In genomic region chr14:49829192-49830171, GRCm38 (mm10) we compare ENCODE assay signal across 9 mouse cellular contexts. TPM values are rescaled to one million over a fixed set of nuclear protein-coding genes. Genes with fewer than 3 reads are reported as not detected.
DNase-seq lines count a peak whose midpoint lies in the region; ATAC-seq and TF ChIP-seq lines count a peak whose summit lies in the region.
"Had no signal": no experiment of that assay in that cellular context is flagged by ENCODE, and none has a peak within 500 bp of the region (broad histone marks: within the 10 kb centered on the region; RNA-seq: fewer than 3 reads in every experiment).

No protein-coding gene starts in this region.

- H3K27ac ChIP-seq in hindbrain, embryonic 13.5 days, result peak overlapping the region; percentile 18; the same call in 1 of the 2 replicates
- no peak overlapping the region for H3K27ac ChIP-seq in lung, postnatal 0 days (ENCODE audit: low read length)

- no peak for TF ChIP-seq EP300 in lung, postnatal 0 days (IDR thresholded peaks at IDR 0.05)

- TF ChIP-seq CTCF in brain, embryonic 14.5 days (IDR thresholded peaks at IDR 0.05; ENCODE audit: borderline replicate concordance, extremely low read depth, insufficient read depth, insufficient read length), result peak; percentile 49; the same call in 1 of the 2 replicates
- peak; percentile 64 for TF ChIP-seq CTCF in lung, postnatal 0 days (IDR thresholded peaks at IDR 0.05)

- peak overlapping the region; percentile 27 for H3K4me3 ChIP-seq in hindbrain, embryonic 13.5 days
- no peak overlapping the region for H3K4me3 ChIP-seq in lung, postnatal 0 days (ENCODE audit: low read depth, low read length)

- no peak overlapping the region for H3K9ac ChIP-seq in hindbrain, embryonic 13.5 days
- H3K9ac ChIP-seq in lung, postnatal 0 days (replicated peaks; ENCODE audit: low read depth), result no peak overlapping the region

- 12% methylated on average over 17 of the region's 17 CpGs for WGBS in hindbrain, embryonic 13.5 days
- 12% methylated on average over 17 of the region's 17 CpGs for WGBS in lung, postnatal 0 days

- H3K27me3 ChIP-seq in hindbrain, embryonic 13.5 days, result no peaks in the 10 kb centered on the region
- no peaks in the 10 kb centered on the region for H3K27me3 ChIP-seq in lung, postnatal 0 days (replicated peaks; ENCODE audit: insufficient read depth, low read length)

- no peak for TF ChIP-seq POLR2A in brain, embryonic 14.5 days (IDR thresholded peaks at IDR 0.05; ENCODE audit: borderline replicate concordance, extremely low read depth, insufficient read depth, insufficient read length, poor library complexity, severe bottlenecking)

- ATAC-seq in hindbrain, embryonic 13.5 days (ENCODE audit: low FRiP score), result peak; percentile 82
- peak; percentile 92 for ATAC-seq in lung, postnatal 0 days

- peak overlapping the region; percentile 51 for H3K4me2 ChIP-seq in hindbrain, embryonic 13.5 days
- H3K4me2 ChIP-seq in lung, postnatal 0 days (replicated peaks; ENCODE audit: low read depth, low read length), result peak overlapping the region; percentile 36

- peaks cover 8% of the 10 kb centered on the region; the same call in 1 of the 2 replicates for H3K4me1 ChIP-seq in hindbrain, embryonic 13.5 days (replicated peaks)
- H3K4me1 ChIP-seq in lung, postnatal 0 days (ENCODE audit: insufficient read depth, low read depth, low read length), result no peaks in the 10 kb centered on the region

- no peaks in the 10 kb centered on the region; the same call in 1 of the 2 replicates for H3K9me3 ChIP-seq in hindbrain, embryonic 13.5 days
- no peaks in the 10 kb centered on the region for H3K9me3 ChIP-seq in lung, postnatal 0 days (ENCODE audit: low read length)

- no peaks in the 10 kb centered on the region for H3K36me3 ChIP-seq in hindbrain, embryonic 13.5 days
- no peaks in the 10 kb centered on the region for H3K36me3 ChIP-seq in lung, postnatal 0 days (ENCODE audit: insufficient read depth, low read length)

- DNase-seq in adrenal gland, postnatal 14 days, result peak; percentile 5
- no peak for DNase-seq in adrenal gland, adult 18-20 months (ENCODE audit: low spot score in 2 of 2)
- peak; percentile 61 for DNase-seq in brain, embryonic 14.5 days (ENCODE audit: low read depth)
- DNase-seq in lung, postnatal 0 days (ENCODE audit: low spot score), result peak; percentile 70
- DNase-seq in right cerebral cortex, postnatal 36 days (ENCODE audit: low spot score in 2 of 2), result no peak
- DNase-seq in testis, postnatal 10 days (ENCODE audit: low spot score), result no peak
- no peak for DNase-seq in left cerebral cortex, adult 11 months (ENCODE audit: low spot score)

RNA-seq across cellular contexts. Expression of gene Armh4, which starts 46.3 kb away (rescaled TPM):
- total RNA-seq in adrenal gland, postnatal 14 days (2021), result 1.8 and 2.1 TPM in 2 replicates
- total RNA-seq in adrenal gland, adult 18-20 months (2021), result 1 to 10 TPM; 1.2 to 1.4 TPM
- 8.6 and 13.4 TPM in 2 replicates for polyA plus RNA-seq in brain, embryonic 14.5 days (2012; rRNA removed)
- 37.9 and 38.9 TPM in 2 replicates for polyA plus RNA-seq in hindbrain, embryonic 13.5 days (2015; fragmentation: Nextera tagmentation; extraction: Ambion mirVana)
- polyA plus RNA-seq in lung, postnatal 0 days (2015; fragmentation: Nextera tagmentation; extraction: Ambion mirVana), result 1.9 and 2.7 TPM in 2 replicates
- polyA plus RNA-seq: C2C12 had no signal

Comparison
In these comparisons a context has a peak if more than half of its experiments do, and no peak if none do; other contexts are left out.
1. DNase-seq: peak in adrenal gland, postnatal 14 days (single experiment), brain, embryonic 14.5 days (single experiment) and lung, postnatal 0 days (single experiment); none in adrenal gland, adult 18-20 months (0 of 2), right cerebral cortex, postnatal 36 days (0 of 2), testis, postnatal 10 days (single experiment) and left cerebral cortex, adult 11 months (single experiment).